Mouse (Mus musculus) thymus, adult 2 months (tissue): ENCODE results near the gene Parg.

Experiments used
- CTCF ChIP-seq: fragments of 200-500 bp; IDR thresholded peaks from 2 replicates; pipeline ENCODE4 v1.5.1; 2012; ENCODE audit warnings: mild to moderate bottlenecking, control low read depth, low read length, moderate library complexity, borderline replicate concordance; ENCODE audit not compliant: control insufficient read depth, poor library complexity, insufficient read depth; ENCODE audit errors: extremely low read depth
- POLR2A ChIP-seq: fragments of 200-500 bp; IDR thresholded peaks from 2 replicates; pipeline ENCODE4 v1.6.1; 2012; ENCODE audit warnings: mild to moderate bottlenecking, low read length, control low read depth, moderate library complexity; ENCODE audit not compliant: control insufficient read depth, poor library complexity, insufficient read depth; ENCODE audit errors: extremely low read depth

- TF ChIP-seq CTCF (no peak), POLR2A (no peak)
Measured at GRCm38 (mm10) chr14:32242401-32242800, 40.7 kb downstream of the Parg start.
